Mouse (Mus musculus): Measurements from ENCODE around the gene Nhsl1. TPM values are rescaled to one million over a fixed set of nuclear protein-coding genes. Genes with fewer than 3 reads are reported as not detected.

The Nhsl1 gene
- 16.0 and 16.5 TPM in 2 replicates for polyA plus RNA-seq (2012; rRNA removed)

DNA sequence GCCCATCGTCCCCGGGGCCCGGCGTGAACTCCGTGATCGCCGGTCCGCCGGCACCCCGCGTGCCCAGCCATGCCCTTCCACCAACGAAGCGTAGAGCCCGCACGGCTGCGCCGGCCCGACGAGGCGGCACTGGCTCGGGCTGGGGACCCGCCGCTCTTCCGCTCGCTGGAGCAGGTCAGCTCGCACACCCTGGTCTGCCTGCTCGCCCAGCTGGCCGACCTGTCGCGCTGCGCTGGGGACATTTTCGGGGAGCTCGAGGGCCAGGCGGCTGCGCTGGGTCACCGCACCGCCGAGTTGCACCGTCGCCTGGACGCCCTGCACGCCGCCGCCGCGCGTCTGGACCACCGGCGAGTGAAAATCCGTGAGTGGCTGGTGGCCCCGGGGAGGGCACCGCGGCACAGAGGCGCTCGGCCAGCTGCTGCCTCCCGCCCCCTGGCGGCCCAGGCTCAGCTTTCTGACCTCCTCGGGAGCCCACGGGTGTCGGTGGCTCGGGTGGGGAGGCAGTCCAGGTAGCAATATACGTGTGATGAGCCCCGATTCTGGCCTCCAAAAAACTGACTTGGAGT, at the start of gene Nhsl1:
Gene Nhsl1, plus strand, starts transcription at position 70 of the 566 bp plus-strand sequence.

DNA sequence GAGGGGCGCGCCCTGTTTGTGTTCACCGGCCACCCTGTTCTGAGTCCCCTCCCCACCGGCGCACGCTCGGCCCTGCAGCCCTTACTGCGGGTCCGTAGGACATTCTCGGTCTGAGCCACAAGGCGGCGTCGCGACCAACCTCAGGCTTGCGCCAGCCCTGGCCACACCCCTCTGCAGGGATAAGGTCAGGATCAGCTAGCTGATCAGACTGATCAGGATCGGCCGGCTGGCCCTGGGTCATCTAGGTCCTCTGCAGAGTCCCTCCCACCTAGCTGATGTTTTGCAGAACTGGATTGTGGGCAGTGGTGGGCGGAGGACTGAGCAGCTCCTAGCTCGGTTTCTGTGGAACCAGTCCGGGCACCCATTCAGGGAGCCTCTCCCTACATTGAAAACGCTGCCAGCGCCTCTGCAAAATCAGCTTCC, 227.0 kb downstream of the Nhsl1 start, which contains the start of gene Hebp2:
Gene Hebp2, minus strand, starts transcription at position 264 of the 423 bp plus-strand sequence.

Other genes with a start within 250 kb of the Nhsl1 start
- 0.19 TPM in 2 replicates for gene Ect2l, start 108.1 kb upstream of the Nhsl1 start, polyA plus RNA-seq (2012; rRNA removed)
- gene Ccdc28a, start 84.0 kb upstream of the Nhsl1 start, polyA plus RNA-seq (2012; rRNA removed): 15.5 and 18.0 TPM in 2 replicates
- 4.1 and 5.7 TPM in 2 replicates for gene Hebp2, start 227.1 kb downstream of the Nhsl1 start, polyA plus RNA-seq (2012; rRNA removed)

Data from central nervous system, embryonic 18 days (tissue).